Comparison of ENCODE assay signal across 25 mouse cellular contexts in genomic region chr13:67742941-67743340, GRCm38 (mm10).
"Had no signal": no experiment of that assay in that cellular context is flagged by ENCODE, and none has a peak within 500 bp of the region (broad histone marks: within the 10 kb centered on the region; RNA-seq: fewer than 3 reads in every experiment).

No protein-coding gene starts in this region.

- H3K27me3 ChIP-seq: heart, embryonic 13.5 days; heart, embryonic 15.5 days; hindbrain, embryonic 13.5 days; hindbrain, embryonic 15.5 days; kidney, embryonic 15.5 days; limb, embryonic 13.5 days; limb, embryonic 15.5 days; liver, embryonic 12.5 days had no signal

- H3K4me3 ChIP-seq: gastrocnemius, adult 2 months; heart, adult 2 months; heart, embryonic 13.5 days; heart, embryonic 15.5 days; hindbrain, embryonic 13.5 days; hindbrain, embryonic 15.5 days; kidney, embryonic 15.5 days; layer of hippocampus, adult 2 months; limb, embryonic 13.5 days; limb, embryonic 15.5 days; liver, embryonic 12.5 days had no signal

- H3K27ac ChIP-seq: gastrocnemius, adult 2 months; heart, adult 2 months; heart, embryonic 13.5 days; heart, embryonic 15.5 days; hindbrain, embryonic 13.5 days; hindbrain, embryonic 15.5 days; hindbrain, postnatal 0 days; kidney, embryonic 15.5 days; kidney, postnatal 0 days; layer of hippocampus, adult 2 months; limb, embryonic 13.5 days; limb, embryonic 15.5 days; liver, embryonic 12.5 days had no signal

- H3K4me1 ChIP-seq: heart, embryonic 13.5 days; heart, embryonic 15.5 days; hindbrain, embryonic 13.5 days; hindbrain, embryonic 15.5 days; kidney, embryonic 15.5 days; limb, embryonic 13.5 days; limb, embryonic 15.5 days; liver, embryonic 12.5 days had no signal

- H3K9ac ChIP-seq: heart, embryonic 13.5 days; heart, embryonic 15.5 days; hindbrain, embryonic 13.5 days; hindbrain, embryonic 15.5 days; kidney, embryonic 15.5 days; limb, embryonic 13.5 days; limb, embryonic 15.5 days; liver, embryonic 12.5 days had no signal

- DNase-seq: gastrocnemius, adult 2 months; gastrocnemius, postnatal 10 days; gastrocnemius, postnatal 25 days; heart, adult 2 months; heart, postnatal 14 days; heart, postnatal 36 days; kidney, adult 11 months; kidney, adult 2 months; kidney, adult 9 months; kidney, postnatal 14 days; kidney, postnatal 36 days; layer of hippocampus, adult 9-11 months; layer of hippocampus, postnatal 36 days; left cerebral cortex, postnatal 4 days had no signal

- H3K9me3 ChIP-seq: heart, embryonic 15.5 days; limb, embryonic 15.5 days had no signal
